Mouse (Mus musculus): ENCODE measurements at regions not wholly inside any gene's neighbourhood (a gene's known extent, or its start where the extent isn't known, plus 50 kb on each side); places are given as distances from the start of the nearest gene placed in this dataset.
A peak's percentile ranks its signal among the peaks of the same experiment; 100 is the strongest.

DNA sequence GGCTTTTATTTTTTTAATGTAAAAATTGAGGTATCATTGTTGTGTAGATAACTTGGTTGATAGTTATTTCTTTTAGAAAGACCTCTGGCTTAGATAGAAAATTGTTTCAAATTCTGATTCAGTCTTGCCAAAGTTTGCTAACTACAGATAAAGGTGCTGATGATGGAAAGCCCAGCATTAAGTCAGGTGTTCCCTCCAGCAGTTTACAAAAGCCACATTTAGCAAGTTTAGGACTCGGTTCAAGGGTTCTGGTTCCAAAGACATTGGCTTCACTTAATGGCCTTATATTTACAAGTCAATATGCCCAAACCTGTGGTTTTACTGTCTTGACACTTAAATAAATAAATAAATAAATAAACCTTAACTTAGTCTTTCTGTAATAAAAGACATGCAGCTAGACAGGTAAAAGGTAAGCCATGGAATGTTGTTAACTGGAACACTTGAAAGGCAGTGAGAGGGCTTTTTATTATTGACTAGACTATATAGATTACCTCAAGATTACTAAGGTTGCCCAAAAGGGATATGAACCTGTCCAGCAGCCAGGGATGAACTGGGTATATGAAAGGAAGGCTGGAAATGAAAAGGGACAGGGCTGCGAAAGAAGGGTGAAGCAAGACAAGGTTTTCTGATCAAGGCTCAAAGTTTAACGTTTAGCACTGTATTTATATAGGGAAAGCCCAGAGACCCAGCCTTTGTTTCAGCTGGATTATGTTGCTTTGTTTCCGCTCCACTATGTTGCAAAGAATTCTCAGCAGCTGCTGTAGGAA, 1472.9 kb upstream of the Slc10a2 start:
- no peak for DNase-seq

DNA sequence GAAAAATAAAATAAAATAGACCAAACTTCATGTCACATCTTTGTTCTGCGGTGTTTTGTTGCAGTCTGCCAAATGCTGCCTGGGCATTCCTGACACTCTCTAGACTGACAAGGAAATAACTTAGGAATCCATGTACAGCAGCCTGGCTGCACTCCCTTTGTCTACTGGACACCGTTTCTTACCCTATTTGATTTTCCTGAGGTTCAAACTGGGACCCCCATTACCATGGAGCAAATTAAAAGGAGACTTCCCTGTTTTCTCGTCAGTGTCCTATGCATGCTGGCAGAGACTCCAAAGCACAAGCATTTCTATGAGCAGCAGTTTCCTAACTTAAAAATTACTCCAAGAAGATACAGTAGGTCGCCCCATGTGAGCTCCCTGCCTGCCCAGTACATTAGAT, 1470.1 kb upstream of the Slc10a2 start:
- no peak for DNase-seq

DNA sequence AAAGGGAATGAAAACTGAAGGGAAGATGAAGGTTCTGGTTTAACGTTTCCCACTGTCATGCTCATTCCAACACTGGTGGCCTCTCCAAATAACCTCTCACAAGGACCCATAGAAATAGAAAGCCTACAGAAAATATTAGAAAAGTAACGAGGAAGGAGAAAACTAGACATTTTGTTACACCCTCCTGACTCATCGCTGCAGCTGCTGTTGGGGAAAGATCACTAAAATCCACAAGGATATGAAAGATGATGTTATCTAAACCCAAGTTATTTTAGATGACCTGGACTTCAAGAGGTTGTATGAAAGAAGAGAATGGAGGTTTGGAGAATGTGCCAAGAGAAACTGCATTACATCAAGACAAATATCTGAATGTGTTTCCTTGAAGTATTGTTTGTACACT, 1468.3 kb upstream of the Slc10a2 start:
- DNase-seq, result no peak

DNA sequence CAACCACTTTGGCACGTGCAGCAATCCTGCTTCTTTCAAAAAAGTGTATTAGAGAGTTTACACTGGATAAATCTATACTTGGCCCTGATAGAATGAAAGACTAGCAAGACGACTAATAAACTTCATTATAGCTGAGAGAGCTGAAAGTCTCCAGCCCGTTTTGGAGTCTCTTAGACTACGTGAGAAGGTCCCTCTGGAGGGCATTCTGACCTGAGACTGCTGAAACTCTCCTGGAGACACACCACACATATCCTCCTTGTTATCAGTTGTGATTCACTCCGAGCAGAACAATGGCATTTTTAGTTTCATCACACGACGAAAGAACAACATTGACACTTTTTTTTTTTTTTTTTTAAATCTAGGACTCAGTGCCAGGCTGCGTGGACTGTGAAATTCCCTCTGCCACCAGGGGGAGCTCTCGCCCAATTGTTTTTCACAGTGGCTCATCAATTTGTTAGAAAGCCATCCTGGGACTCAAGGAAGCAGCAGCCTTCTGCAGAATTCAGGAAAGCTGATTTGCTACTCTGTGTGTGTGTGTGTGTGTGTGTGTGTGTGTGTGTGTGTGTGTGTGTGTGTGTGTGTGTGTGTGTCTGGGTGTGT, 1467.0 kb upstream of the Slc10a2 start:
- peak; percentile 86 to 89 for DNase-seq

DNA sequence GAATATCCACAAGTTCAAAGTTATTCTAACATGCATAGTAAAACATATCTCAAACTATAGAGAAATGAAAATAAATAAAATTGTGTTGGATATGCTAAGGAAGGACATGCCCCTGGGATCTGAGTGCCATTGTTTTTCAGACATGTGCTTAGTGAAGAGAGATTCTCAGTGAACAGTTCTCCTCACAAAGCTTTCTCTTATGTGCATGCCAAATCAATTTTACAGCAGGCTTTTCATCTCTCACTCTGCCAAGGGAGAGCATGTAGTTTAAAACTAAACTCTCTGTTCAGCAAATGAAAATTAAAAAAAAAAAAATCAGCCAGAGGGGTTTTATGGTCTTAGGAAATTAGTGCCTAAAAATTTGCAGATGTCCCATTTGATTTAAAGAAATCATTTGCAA, 1445.8 kb upstream of the Slc10a2 start:
- DNase-seq, result no peak

DNA sequence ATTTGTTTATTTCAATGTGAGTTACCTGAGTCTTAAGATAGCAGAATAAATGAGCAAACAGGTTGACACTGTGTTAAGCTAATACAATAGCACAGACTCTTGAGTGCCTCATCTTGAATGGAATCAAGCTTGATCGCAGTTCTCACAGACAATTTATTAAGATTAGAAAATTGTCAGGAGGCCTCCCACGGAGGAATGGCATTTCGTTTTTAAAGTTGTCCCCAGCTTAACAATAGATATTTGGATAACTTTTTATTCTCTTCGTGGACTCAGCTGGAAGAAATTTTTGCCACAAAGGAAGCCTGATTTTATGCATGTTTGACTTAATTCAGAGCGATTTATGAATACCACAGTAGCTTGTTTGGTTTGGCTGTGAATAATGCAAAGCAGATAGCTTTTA, 1422.0 kb upstream of the Slc10a2 start:
- DNase-seq, result no peak

DNA sequence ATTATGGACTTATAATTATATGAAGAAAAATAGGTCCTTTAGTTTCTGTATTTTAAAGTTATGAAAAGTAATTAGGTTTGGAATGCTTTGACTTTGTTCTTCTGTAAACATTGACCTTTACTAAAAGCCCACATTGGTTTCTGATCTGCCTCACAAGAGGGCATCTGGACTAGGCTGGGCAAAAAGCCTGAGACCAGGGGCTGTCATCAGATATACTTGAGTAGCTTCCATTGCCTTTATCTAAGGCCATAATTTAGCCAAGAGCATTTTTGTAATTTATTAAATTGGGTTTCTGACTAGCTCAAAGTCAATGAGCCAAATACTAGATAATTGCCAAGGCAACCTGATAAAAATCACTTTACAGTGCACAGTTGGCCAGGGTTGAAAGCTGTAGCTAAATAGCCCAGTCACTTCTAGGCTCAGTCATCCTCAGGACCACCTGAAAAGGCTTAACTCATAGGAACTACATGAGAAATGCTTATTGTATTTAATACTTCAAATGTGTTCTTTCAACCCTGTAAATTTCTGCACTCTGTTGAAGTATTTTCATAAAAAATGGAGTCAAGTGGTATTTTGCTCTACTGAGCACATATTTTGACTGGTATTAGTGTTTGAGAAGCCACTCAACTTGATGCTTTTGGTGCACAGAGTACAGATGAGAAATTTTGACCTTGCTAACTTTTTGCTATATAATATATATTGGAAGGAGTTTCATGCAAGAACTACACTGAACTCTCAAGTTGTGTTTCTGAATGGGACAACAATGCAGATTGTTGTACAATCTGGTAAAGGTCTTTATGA, 1410.9 kb upstream of the Slc10a2 start:
- DNase-seq, result no peak

DNA sequence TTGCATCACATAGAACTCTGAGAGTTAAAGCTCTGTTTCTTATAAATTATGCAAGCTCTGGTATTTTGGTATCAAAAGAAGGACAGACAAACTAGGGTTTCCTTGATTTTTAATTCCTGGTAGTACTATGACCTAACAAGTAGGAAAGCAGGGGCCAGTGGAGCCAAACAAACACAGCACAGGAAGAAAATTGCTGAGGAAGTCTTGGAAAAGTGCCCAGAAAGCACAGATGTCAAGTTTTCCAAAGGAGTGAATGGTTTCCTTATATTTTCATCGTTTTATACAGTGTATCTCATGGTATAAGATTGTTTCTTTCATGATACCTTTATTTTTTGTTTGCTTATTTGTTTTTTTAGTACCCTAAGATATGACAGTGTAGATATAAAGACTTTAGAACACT, 1387.3 kb upstream of the Slc10a2 start:
- DNase-seq, result peak; percentile 16 to 56

DNA sequence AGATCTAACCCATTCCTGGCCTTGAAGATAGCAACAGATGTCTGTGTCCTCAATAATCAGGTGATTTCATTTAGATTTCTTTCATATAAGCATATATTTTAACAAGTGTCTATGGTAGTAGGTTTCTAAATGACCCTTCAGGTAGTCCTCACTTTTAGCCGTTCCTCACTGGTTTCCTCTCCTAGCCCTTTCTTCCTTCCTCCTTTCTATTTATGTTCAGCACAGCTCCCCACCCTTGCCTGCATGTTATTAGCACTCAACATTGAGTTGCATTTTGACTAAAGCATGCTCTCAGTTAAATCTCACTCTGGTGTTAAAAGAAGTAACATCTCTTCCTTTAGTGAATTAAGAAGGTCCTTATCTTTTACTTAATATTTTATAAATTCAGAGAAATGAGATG, 1376.8 kb upstream of the Slc10a2 start:
- no peak for DNase-seq

DNA sequence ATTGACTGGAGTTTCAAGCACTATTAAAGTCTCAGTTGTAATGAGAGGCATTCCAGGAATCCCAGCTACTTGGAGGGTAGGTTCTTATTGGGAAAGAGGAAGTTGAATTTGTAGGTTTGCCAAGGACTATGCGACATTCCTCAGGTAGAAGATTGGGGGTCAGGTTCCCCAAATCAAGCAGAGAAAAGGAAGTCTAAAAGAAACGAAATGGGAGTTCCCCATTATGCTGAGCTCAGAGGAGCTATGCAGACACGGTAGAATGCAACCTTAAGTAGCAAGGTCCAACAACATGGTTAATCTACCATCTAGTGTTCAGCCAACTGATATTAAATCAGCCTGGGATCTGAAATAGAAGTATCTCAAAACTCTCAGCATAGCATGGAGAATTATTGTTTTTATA, 1365.9 kb upstream of the Slc10a2 start:
- DNase-seq, result no peak

DNA sequence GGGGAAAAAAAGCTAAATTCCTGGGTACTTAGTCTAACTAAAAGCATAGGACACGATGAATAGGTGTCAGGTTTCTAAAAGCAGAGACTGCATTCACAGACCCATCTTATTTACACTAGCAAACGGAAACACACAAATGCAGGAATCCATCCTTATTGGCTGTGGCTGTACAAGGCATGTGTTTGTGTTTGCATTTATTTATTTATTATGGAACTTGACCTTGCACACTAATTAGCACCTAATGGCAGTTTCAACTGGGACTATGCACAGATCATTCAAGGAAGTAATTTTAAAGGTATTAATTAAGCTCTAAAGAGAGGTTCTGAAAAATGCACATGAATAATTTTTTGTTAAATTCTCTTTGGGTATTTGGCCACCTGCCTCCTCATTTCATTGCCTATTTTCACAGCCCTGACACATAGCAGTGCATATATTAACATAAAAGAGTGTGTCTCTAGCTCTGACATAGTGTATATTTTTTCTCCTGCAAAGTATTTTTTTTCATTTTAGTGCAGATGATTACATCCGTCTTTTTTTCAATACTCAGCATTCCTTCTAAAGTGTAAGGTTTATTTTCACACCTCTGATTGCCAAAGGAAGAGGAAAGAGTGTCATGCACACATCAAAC, 1351.5 kb upstream of the Slc10a2 start:
- DNase-seq, result no peak

DNA sequence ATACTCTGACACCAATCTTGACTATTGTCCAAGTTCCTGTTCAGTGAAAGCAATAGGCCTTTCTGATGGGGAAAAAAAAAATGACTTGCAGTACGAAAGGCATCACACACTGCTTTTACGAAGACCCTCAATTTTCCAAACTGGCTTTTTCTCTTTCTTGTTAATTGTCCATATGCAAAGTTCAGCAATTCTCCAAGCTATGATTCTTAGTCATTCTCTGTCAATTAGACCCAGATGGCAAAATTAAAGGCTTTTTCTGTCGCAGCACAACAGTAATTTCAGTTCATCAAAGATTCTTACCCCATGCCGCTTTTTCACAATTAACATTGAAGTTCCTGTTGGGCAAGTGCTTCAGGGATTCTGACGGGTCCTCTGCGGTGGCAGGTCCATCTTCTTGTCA, 1343.2 kb upstream of the Slc10a2 start:
- no peak for DNase-seq

DNA sequence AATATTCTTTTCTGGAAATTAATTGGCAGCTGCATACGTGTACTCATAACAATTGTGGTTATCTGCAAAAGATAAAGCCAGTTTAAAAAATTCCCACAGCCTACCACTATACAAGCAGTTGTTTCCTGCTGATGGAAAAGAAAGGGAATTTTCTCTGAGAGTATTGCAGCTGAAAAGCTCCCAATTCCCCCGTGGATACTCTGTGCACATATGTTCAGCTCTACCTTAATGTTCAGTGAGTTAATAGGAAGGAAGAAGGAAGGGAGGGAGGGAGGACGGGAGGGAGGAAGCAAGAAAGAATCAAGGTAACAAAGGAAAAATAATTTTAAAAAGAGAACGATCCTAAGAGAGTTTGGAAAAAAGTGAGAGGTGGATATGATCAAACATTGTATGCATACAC, 1333.9 kb upstream of the Slc10a2 start:
- no peak for DNase-seq

All from cerebellum, postnatal 25 days (tissue).